Mouse (Mus musculus) spleen, postnatal 36 days (tissue): ENCODE measurements around the gene Olfr1022.

Experiments used
- DNase-seq, 2 experiments: peaks; one replicate each; pipeline ENCODE4 v3.0.0; 2022; ENCODE audit warnings: low spot score in 2 of 2, mixed read lengths in 1 of 2

The Olfr1022 gene

DNA sequence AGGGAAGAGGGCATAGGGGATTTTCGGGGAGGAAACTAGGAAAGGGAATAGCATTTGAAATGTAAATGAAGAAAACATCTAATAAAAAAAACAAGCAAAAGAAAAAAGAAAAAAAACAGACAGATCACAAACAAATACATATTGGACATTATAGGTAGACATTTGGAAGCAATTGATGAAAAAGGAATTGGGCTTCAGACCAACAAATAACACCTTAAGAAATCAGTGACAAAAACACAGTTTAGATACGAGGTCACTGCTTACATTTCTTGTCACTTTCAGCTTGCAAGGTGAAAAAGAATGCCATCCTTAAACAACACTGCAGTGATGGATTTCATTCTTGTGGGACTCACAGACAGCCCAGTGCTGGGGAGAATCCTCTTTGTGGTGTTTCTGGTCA lies at the start of gene Olfr1022:
Gene Olfr1022 (plus strand): TSS at position 301 of the 400 bp plus-strand sequence.
- DNase-seq, result no peak

GRCm38 (mm10) chr2:85845383-85845782 lies 23.0 kb upstream of the Olfr1022 start, which contains the start of gene Olfr1019:
Gene Olfr1019, minus strand, starts transcription at chr2:85845483.
- DNase-seq, result no peak

DNA sequence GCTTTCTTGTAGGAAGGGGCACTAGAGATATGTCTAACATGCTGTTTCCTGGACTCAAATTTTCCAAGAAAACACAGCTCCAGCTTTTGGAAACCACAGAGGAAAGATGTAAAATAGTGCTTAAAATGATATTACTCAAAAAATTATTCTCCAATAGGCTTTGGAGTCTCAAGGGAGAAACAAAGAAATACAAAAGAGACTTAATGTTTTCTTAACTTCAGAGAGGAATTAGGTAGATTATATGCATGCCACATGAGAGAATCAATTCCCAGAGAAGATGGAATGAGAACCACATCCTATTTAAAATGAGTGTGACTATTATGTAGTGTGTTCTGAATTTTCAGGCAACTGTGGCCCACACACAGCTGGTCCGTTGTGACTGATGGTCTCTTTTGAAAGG lies 21.7 kb upstream of the Olfr1022 start, which contains the start of gene Olfr1020:
Gene Olfr1020 (plus strand): TSS at position 301 of the 400 bp plus-strand sequence.
- DNase-seq, result no peak

- no peak for DNase-seq
Measured at GRCm38 (mm10) chr2:85885340-85885739, 16.9 kb downstream of the Olfr1022 start, which contains the start of gene Olfr1023. Gene Olfr1023, plus strand, starts transcription at chr2:85885640.

- no peak for DNase-seq
Measured at GRCm38 (mm10) chr2:85904952-85905351, 36.6 kb downstream of the Olfr1022 start, which contains the start of gene Olfr1024. Gene Olfr1024, minus strand, starts transcription at chr2:85905052.

GRCm38 (mm10) chr2:85913197-85913596 lies 44.8 kb downstream of the Olfr1022 start:
- DNase-seq, result no peak

DNA sequence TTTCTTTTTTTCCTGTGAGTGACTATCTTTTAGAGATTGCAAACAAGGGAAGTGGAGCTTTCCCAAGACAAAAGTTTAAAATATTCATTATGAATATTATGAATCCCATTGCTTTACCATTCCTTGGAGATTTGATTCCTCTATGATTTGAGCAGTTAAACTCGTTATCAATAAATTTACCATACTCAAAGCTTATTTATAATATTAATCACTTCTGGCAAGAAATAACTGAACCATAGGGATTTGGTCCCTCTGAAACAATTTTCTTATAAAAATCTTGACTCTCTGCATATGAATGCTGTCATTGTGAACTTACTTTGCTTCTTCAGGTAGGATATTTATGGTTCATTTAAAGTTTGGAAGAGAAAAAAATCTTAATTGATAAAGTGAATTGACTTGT lies 46.5 kb downstream of the Olfr1022 start, which contains the start of gene Olfr1025-ps1:
Gene Olfr1025-ps1 (plus strand): TSS at position 301 of the 400 bp plus-strand sequence.
- no peak for DNase-seq
